Comparison of ENCODE assay signal across 24 mouse cellular contexts in the genomic region with DNA sequence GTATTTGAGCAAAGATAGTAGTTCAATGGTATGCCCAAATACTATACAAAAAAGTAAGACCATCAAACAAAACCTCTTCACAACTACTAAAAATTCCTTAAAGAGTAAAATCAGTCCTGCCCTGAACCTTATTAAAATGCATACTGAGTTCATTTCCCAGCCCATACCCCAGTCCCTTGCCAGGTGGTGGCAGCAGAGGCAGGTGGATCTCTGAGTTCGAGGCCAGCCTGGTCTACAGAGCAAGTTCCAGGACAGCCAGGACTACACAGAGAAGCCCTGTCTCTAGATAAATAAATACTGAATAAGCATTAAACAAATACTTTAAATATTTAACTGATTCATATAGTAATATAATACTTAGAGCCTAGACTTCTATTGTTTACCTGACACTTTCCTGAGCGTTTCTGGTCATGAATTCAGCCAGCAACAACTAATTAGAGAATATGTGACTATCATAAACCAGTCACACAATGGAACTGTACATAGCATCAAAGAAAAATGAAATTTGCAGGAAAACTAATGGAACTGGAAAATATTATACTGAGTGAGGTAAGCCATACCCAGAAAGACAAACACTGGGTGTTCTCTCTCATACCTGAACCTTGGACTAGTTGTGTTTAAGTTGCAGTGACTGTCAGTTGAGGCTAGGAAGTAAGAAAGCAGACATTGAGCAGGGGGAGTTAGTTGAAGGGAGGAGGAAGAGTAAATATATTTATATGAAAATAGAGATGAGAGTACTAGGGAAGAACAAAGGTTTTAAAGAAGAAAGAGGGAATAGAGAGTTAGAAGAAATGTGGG. TPM values are rescaled to one million over a fixed set of nuclear protein-coding genes. Genes with fewer than 3 reads are reported as not detected.
DNase-seq lines count a peak whose midpoint lies in the region; ATAC-seq and TF ChIP-seq lines count a peak whose summit lies in the region.
"Had no signal": no experiment of that assay in that cellular context is flagged by ENCODE, and none has a peak within 500 bp of the region (broad histone marks: within the 10 kb centered on the region; RNA-seq: fewer than 3 reads in every experiment).

No protein-coding gene starts in this region.

- no peak overlapping the region for H3K27ac ChIP-seq in kidney, adult 2 months (ENCODE audit: insufficient read depth, low read depth, low read length)
- H3K27ac ChIP-seq in lung, postnatal 0 days (ENCODE audit: low read length), result no peak overlapping the region
- H3K27ac ChIP-seq in intestine, embryonic 16.5 days (ENCODE audit: low read length), result no peak overlapping the region
- H3K27ac ChIP-seq in forebrain, embryonic 12.5 days, result no peak overlapping the region
- H3K27ac ChIP-seq: embryonic facial prominence, embryonic 15.5 days; hindbrain, embryonic 13.5 days; kidney, embryonic 15.5 days; limb, embryonic 12.5 days; midbrain, embryonic 15.5 days had no signal

- H3K27me3 ChIP-seq in kidney, adult 2 months (replicated peaks; ENCODE audit: control insufficient read depth, insufficient read depth, low read length), result no peaks in the 10 kb centered on the region
- no peaks in the 10 kb centered on the region for H3K27me3 ChIP-seq in lung, postnatal 0 days (replicated peaks; ENCODE audit: insufficient read depth, low read length)
- H3K27me3 ChIP-seq in intestine, embryonic 16.5 days (replicated peaks; ENCODE audit: control insufficient read depth, insufficient read depth, low read length), result no peaks in the 10 kb centered on the region
- H3K27me3 ChIP-seq in forebrain, embryonic 12.5 days, result no peaks in the 10 kb centered on the region
- H3K27me3 ChIP-seq: embryonic facial prominence, embryonic 15.5 days; hindbrain, embryonic 13.5 days; kidney, embryonic 15.5 days; limb, embryonic 12.5 days; midbrain, embryonic 15.5 days had no signal

- 91% methylated on average over 2 of the region's 2 CpGs for WGBS in kidney, adult 2 months
- 76% methylated on average over 2 of the region's 2 CpGs for WGBS in lung, postnatal 0 days
- 78% methylated on average over 2 of the region's 2 CpGs for WGBS in intestine, embryonic 16.5 days
- 94% methylated on average over 2 of the region's 2 CpGs for WGBS in forebrain, embryonic 12.5 days

- no peak overlapping the region for H3K4me2 ChIP-seq in lung, postnatal 0 days (replicated peaks; ENCODE audit: low read depth, low read length)
- no peak overlapping the region for H3K4me2 ChIP-seq in intestine, embryonic 16.5 days (ENCODE audit: low read depth, low read length)
- no peak overlapping the region for H3K4me2 ChIP-seq in forebrain, embryonic 12.5 days
- H3K4me2 ChIP-seq: embryonic facial prominence, embryonic 15.5 days; heart, embryonic 11.5 days; hindbrain, embryonic 13.5 days; kidney, embryonic 15.5 days; limb, embryonic 12.5 days; midbrain, embryonic 15.5 days had no signal

- ATAC-seq in lung, postnatal 0 days, result no peak
- ATAC-seq in intestine, embryonic 16.5 days, result peak; percentile 69
- ATAC-seq in forebrain, embryonic 12.5 days (ENCODE audit: low FRiP score), result no peak
- no peak for ATAC-seq in erythroblast, adult 5-6 weeks (replicated peaks; ENCODE audit: low FRiP score, poor library complexity, severe bottlenecking)
- ATAC-seq: forebrain, embryonic 16.5 days; midbrain, embryonic 15.5 days had no signal

- no peak overlapping the region for H3K4me3 ChIP-seq in kidney, adult 2 months (ENCODE audit: insufficient read depth, low read depth, low read length)
- H3K4me3 ChIP-seq in lung, postnatal 0 days (ENCODE audit: low read depth, low read length), result no peak overlapping the region
- no peak overlapping the region for H3K4me3 ChIP-seq in intestine, embryonic 16.5 days (ENCODE audit: low read length)
- H3K4me3 ChIP-seq in forebrain, embryonic 12.5 days (replicated peaks), result no peak overlapping the region
- H3K4me3 ChIP-seq: embryonic facial prominence, embryonic 15.5 days; hindbrain, embryonic 13.5 days; kidney, embryonic 15.5 days; limb, embryonic 12.5 days; midbrain, embryonic 15.5 days had no signal

- TF ChIP-seq POLR2A in kidney, adult 2 months (IDR thresholded peaks at IDR 0.05; ENCODE audit: low read depth, low read length), result no peak

- DNase-seq in kidney, adult 2 months, result no peak
- no peak for DNase-seq in kidney, adult 11 months
- no peak for DNase-seq in lung, postnatal 0 days (ENCODE audit: low spot score)
- no peak for DNase-seq in lung, postnatal 36 days
- DNase-seq in embryo, embryonic 10.5 days (ENCODE audit: low spot score), result no peak
- DNase-seq: adrenal gland, postnatal 14 days; cerebellum, adult 8-10 months; gastrocnemius, postnatal 14 days; heart, adult 11 months; kidney, postnatal 4 days; lung, adult 18-20 months; lung, postnatal 4 days; right cerebral cortex, adult 18-20 months; right cerebral cortex, postnatal 4 days had no signal

- no peaks in the 10 kb centered on the region for H3K9me3 ChIP-seq in lung, postnatal 0 days (ENCODE audit: low read length)
- no peaks in the 10 kb centered on the region for H3K9me3 ChIP-seq in intestine, embryonic 16.5 days (ENCODE audit: control insufficient read depth, low read length)
- no peaks in the 10 kb centered on the region for H3K9me3 ChIP-seq in forebrain, embryonic 12.5 days
- H3K9me3 ChIP-seq: embryonic facial prominence, embryonic 15.5 days; hindbrain, embryonic 13.5 days; kidney, embryonic 15.5 days; limb, embryonic 12.5 days; midbrain, embryonic 15.5 days had no signal

- H3K36me3 ChIP-seq in kidney, adult 2 months (ENCODE audit: control insufficient read depth, insufficient read depth, low read length), result no peaks in the 10 kb centered on the region
- no peaks in the 10 kb centered on the region for H3K36me3 ChIP-seq in lung, postnatal 0 days (ENCODE audit: insufficient read depth, low read length)
- H3K36me3 ChIP-seq in intestine, embryonic 16.5 days (ENCODE audit: control insufficient read depth, insufficient read depth, low read length), result no peaks in the 10 kb centered on the region
- no peaks in the 10 kb centered on the region for H3K36me3 ChIP-seq in forebrain, embryonic 12.5 days (replicated peaks)
- H3K36me3 ChIP-seq: hindbrain, embryonic 13.5 days; kidney, embryonic 15.5 days; limb, embryonic 12.5 days; midbrain, embryonic 15.5 days had no signal

- peaks cover 2% of the 10 kb centered on the region; the same call in 1 of the 2 replicates for H3K4me1 ChIP-seq in kidney, adult 2 months (ENCODE audit: control insufficient read depth, insufficient read depth, low read length)
- no peaks in the 10 kb centered on the region for H3K4me1 ChIP-seq in lung, postnatal 0 days (ENCODE audit: insufficient read depth, low read depth, low read length)
- no peaks in the 10 kb centered on the region for H3K4me1 ChIP-seq in intestine, embryonic 16.5 days (ENCODE audit: control insufficient read depth, insufficient read depth, low read length)
- no peaks in the 10 kb centered on the region for H3K4me1 ChIP-seq in forebrain, embryonic 12.5 days
- H3K4me1 ChIP-seq: embryonic facial prominence, embryonic 15.5 days; hindbrain, embryonic 13.5 days; limb, embryonic 12.5 days; midbrain, embryonic 15.5 days had no signal

- TF ChIP-seq EP300 in lung, postnatal 0 days (IDR thresholded peaks at IDR 0.05), result no peak

- peak; percentile 30; the same call in 1 of the 2 replicates for TF ChIP-seq CTCF in kidney, adult 2 months (conservative IDR thresholded peaks at IDR 0.05; ENCODE audit: insufficient read depth, insufficient read length, low read depth, low read length)
- TF ChIP-seq CTCF in lung, postnatal 0 days (IDR thresholded peaks at IDR 0.05), result 0 out of 2 replicates have a peak, but pooled peaks have one; percentile 20

- H3K9ac ChIP-seq in lung, postnatal 0 days (replicated peaks; ENCODE audit: low read depth), result no peak overlapping the region
- no peak overlapping the region for H3K9ac ChIP-seq in intestine, embryonic 16.5 days (ENCODE audit: low read depth, low read length)
- no peak overlapping the region for H3K9ac ChIP-seq in forebrain, embryonic 12.5 days
- H3K9ac ChIP-seq: embryonic facial prominence, embryonic 15.5 days; hindbrain, embryonic 13.5 days; kidney, embryonic 15.5 days; limb, embryonic 12.5 days; midbrain, embryonic 15.5 days had no signal

RNA-seq across cellular contexts. Expression of gene Slmap, which starts 34.4 kb away (rescaled TPM):
- 19.3 and 20.0 TPM in 2 replicates for polyA plus RNA-seq in kidney, adult 2 months (2012; rRNA removed)
- polyA plus RNA-seq in lung, postnatal 0 days (2015; fragmentation: Nextera tagmentation; extraction: Ambion mirVana), result 19.6 and 21.3 TPM in 2 replicates
- 40.4 and 42.7 TPM in 2 replicates for polyA plus RNA-seq in intestine, embryonic 16.5 days (2015; fragmentation: Nextera tagmentation; extraction: Ambion mirVana)
- 21.1 and 21.6 TPM in 2 replicates for polyA plus RNA-seq in forebrain, embryonic 12.5 days (2016; fragmentation: Nextera tagmentation; extraction: Ambion mirVana)
- total RNA-seq in erythroblast, adult 5-6 weeks (2015; ENCODE audit: low replicate concordance), result 22.1 and 33.0 TPM in 2 replicates
- total RNA-seq in erythroblast, adult 5-6 weeks (2017; ENCODE audit: low replicate concordance), result 27.9 and 42.7 TPM in 2 replicates
